Comparison of ENCODE assay signal across 8 mouse cellular contexts in genomic region chr9:64666549-64666948, GRCm38 (mm10).
DNase-seq lines count a peak whose midpoint lies in the region; TF ChIP-seq lines count a peak whose summit lies in the region.

No protein-coding gene starts in this region.

- no peak for TF ChIP-seq CTCF in left cerebral cortex, adult 2 months (IDR thresholded peaks at IDR 0.05)

- intact Hi-C loops in left cerebral cortex, adult 2 months (cut with DNase I), result no loop called here

- H3K4me3 ChIP-seq in left cerebral cortex, adult 2 months, result no peak overlapping the region

- no peak overlapping the region for H3K27ac ChIP-seq in left cerebral cortex, adult 2 months

- peak; percentile 15 for DNase-seq in kidney, adult 9 months
- DNase-seq in kidney, adult 18-20 months, result no peak
- DNase-seq in A20 (ENCODE audit: low read depth, low spot score), result peak; percentile 42
- DNase-seq in Muller cell, postnatal 12 days (ENCODE audit: inconsistent ontology term), result peak; percentile 45
- peak; percentile 49 for DNase-seq in induced T-regulatory cell, adult 2 months (ENCODE audit: low read depth)
- DNase-seq in spleen, adult 18-20 months, result no peak
- no peak for DNase-seq in layer of hippocampus, postnatal 25 days (ENCODE audit: extremely low spot score in 1 of 2, low spot score in 1 of 2)
- DNase-seq in left cerebral cortex, adult 2 months (ENCODE audit: extremely low spot score in 1 of 2, low spot score in 2 of 2), result no peak

Comparison
In these comparisons a context has a peak if more than half of its experiments do, and no peak if none do; other contexts are left out.
1. DNase-seq: peak in kidney, adult 9 months (single experiment), A20 (single experiment), Muller cell, postnatal 12 days (single experiment) and induced T-regulatory cell, adult 2 months (single experiment); none in kidney, adult 18-20 months (single experiment), spleen, adult 18-20 months (0 of 2), layer of hippocampus, postnatal 25 days (0 of 2) and left cerebral cortex, adult 2 months (0 of 2).